Mouse (Mus musculus): ENCODE data around the gene Gon7. TPM values are rescaled to one million over a fixed set of nuclear protein-coding genes. Genes with fewer than 3 reads are reported as not detected.
A peak's percentile ranks its signal among the peaks of the same experiment; 100 is the strongest.

The Gon7 gene
- polyA plus RNA-seq, 1 experiment from 2014 or later: 32.3 TPM

DNA sequence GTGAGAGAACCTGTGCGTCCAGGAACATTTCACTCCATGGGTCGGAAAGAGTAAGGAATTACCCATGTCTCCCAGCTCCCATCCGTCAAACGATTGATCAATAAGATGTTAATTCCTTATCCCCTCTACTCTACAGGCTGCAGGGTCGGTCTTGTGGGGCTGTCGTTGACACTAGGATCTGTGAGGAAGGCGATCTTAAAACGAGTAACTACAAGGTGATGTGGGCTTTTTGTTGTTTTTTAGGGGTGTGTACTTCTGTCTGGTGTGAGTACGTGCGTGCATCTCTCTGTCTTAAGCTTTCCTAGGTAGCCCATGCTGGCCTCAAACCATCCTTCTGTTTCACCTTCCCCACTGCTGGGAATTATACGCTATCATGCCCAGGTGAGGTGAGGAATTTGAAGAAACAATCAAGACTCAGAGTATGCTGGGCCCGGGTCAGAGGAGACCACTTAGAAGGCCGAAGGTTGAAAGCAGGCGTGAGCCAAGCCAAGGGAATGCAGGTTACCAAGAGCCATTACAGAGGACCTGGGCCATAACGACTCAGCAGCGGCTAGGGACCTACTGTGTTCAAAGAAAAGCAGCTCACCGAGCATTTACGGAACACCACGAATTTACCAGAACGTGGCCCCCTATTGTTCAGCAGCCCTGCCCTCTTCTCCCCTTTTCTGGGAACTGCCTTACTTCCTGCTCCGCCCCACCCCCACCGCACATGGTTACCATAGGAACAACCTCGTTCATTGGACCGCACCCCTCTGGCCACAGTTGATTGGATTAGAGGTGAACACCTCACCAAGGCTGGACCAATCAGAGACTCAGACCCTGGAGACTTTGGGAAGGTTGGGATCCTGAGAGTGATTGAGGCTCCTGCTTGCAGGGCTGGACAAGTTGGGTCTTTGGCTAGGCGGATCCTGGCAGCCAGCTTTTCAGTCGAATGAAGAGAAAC lies 27.5 kb downstream of the Gon7 start:
- peak; percentile 97 for ATAC-seq (ENCODE audit: insufficient read depth)
- DNase-seq: peak; percentile 82
- Histone ChIP-seq H3K4me3 (ENCODE audit: low read depth, low read length) (peak overlapping the region; percentile 16; the same call in 1 of the 2 replicates), H3K9me3 (ENCODE audit: low read depth, low read length) (no peaks in the 10 kb centered on the region), H3K4me2 (peak overlapping the region; percentile 53), H3K27me3 (ENCODE audit: insufficient read depth, low read length) (no peaks in the 10 kb centered on the region), H3K4me1 (ENCODE audit: insufficient read depth) (peaks cover 11% of the 10 kb centered on the region; the same call in 1 of the 2 replicates), H3K9ac (no peak overlapping the region), H3K36me3 (ENCODE audit: insufficient read depth) (no peaks in the 10 kb centered on the region), H3K27ac (ENCODE audit: low read depth) (peak overlapping the region; percentile 54)
- no peak for TF ChIP-seq CTCF (IDR thresholded peaks at IDR 0.05; ENCODE audit: low read depth)
- WGBS: 31% methylated on average over 26 of the region's 26 CpGs

DNA sequence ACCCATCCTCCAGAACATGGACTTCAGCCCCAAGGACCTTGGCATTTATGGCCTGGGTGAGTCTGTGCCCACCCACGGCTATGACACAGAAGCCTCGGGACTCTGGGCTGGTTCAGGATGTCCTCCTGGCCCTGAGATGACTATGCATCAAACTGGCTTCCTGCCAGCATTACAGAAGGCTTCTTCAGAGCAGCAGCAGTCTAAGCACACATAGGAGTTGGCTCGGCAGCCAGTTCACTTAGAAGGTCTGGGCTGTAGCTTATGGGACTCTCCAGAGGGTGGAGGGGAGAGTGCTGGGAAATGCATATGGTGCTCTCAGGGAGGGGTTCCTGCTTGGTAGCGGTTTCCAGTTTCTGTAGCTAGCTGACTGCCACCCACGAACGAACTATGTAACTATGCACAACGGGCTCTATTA lies 31.8 kb downstream of the Gon7 start:
- no peak for TF ChIP-seq CTCF (IDR thresholded peaks at IDR 0.05; ENCODE audit: low read depth)
- H3K36me3 ChIP-seq (ENCODE audit: insufficient read depth): no peaks in the 10 kb centered on the region
- H3K4me3 ChIP-seq (ENCODE audit: low read depth, low read length): no peak overlapping the region
- ATAC-seq (ENCODE audit: insufficient read depth): no peak
- no peaks in the 10 kb centered on the region for H3K27me3 ChIP-seq (ENCODE audit: insufficient read depth, low read length)
- H3K9ac ChIP-seq: no peak overlapping the region
- H3K9me3 ChIP-seq (ENCODE audit: low read depth, low read length): no peaks in the 10 kb centered on the region
- peak; percentile 26 for DNase-seq
- no peak overlapping the region for H3K4me2 ChIP-seq
- H3K27ac ChIP-seq (ENCODE audit: low read depth): no peak overlapping the region
- peaks cover 9% of the 10 kb centered on the region; the same call in 1 of the 2 replicates for H3K4me1 ChIP-seq (ENCODE audit: insufficient read depth)
- WGBS: 64% methylated on average over 7 of the region's 7 CpGs

DNA sequence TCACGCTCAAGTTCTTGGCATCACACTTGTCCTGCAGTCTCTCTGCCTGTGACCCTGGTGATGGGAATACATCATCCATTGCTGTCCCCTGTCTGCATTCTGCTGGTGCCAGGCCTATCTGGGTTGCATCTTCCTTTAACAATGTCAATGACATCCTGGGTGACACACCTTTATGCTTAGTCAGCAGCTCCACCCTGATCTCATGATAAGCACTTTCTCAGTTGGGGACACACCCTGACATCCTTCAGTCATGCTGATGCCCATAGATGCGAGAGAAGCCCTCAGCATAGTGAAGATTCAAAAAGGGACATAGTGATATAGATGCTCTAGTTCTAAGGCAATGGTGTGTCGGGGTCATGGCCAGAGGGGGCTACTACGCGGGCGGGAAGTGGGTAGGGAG lies 32.5 kb downstream of the Gon7 start:
- Histone ChIP-seq H3K4me2 (no peak overlapping the region), H3K4me1 (ENCODE audit: insufficient read depth) (peaks cover 2% of the 10 kb centered on the region; the same call in 1 of the 2 replicates), H3K9ac (no peak overlapping the region), H3K36me3 (ENCODE audit: insufficient read depth) (no peaks in the 10 kb centered on the region), H3K4me3 (ENCODE audit: low read depth, low read length) (no peak overlapping the region), H3K27me3 (ENCODE audit: insufficient read depth, low read length) (no peaks in the 10 kb centered on the region), H3K27ac (ENCODE audit: low read depth) (no peak overlapping the region), H3K9me3 (ENCODE audit: low read depth, low read length) (no peaks in the 10 kb centered on the region)
- WGBS: 88% methylated on average over 6 of the region's 6 CpGs
- DNase-seq: no peak
- no peak for TF ChIP-seq CTCF (IDR thresholded peaks at IDR 0.05; ENCODE audit: low read depth)
- ATAC-seq (ENCODE audit: insufficient read depth): no peak

DNA sequence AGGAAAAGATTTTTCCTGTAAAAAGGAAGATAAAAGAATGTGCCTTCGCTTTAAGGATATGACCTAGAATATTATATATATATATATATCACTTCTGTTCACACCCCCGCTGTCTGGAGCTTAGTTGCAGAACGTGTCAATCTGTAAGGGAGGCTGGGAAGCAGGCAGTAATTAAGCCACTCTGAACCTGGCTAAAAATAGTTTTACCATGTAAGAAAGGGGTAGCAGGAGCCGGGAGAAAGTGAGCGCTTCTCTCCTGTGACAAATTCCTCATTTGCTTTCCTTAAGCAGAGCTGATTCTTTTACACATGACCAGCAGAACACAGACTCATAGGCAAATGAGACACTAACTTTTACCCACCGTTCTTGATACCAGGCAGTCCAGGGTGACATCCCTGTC lies 33.7 kb downstream of the Gon7 start:
- WGBS: 68% methylated on average over 6 of the region's 6 CpGs
- Histone ChIP-seq H3K36me3 (ENCODE audit: insufficient read depth) (no peaks in the 10 kb centered on the region), H3K9me3 (ENCODE audit: low read depth, low read length) (no peaks in the 10 kb centered on the region), H3K27me3 (ENCODE audit: insufficient read depth, low read length) (no peaks in the 10 kb centered on the region), H3K4me2 (no peak overlapping the region), H3K4me3 (ENCODE audit: low read depth, low read length) (no peak overlapping the region), H3K27ac (ENCODE audit: low read depth) (no peak overlapping the region), H3K9ac (no peak overlapping the region), H3K4me1 (ENCODE audit: insufficient read depth) (no peaks in the 10 kb centered on the region)
- TF ChIP-seq CTCF (IDR thresholded peaks at IDR 0.05; ENCODE audit: low read depth): no peak
- DNase-seq: no peak
- ATAC-seq (ENCODE audit: insufficient read depth): no peak

DNA sequence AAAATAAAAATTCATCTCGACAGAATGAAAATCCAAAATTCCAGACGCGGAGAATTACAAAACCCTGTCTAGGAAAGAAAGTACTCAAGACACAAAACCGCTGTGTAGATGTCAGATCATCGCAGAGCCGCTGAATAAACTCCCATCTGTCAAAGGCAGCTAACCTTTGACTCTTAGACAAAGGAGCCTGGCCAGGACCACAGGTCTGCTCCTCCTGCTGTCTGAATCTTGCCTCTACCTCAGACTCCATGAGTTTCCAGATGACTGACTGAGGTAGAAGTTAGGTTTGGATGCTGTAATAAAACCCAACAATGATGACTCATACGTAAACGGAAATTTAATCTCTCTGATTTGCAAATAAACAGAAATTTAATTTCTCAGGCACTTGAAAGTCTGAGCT lies 34.6 kb downstream of the Gon7 start:
- no peaks in the 10 kb centered on the region for H3K4me1 ChIP-seq (ENCODE audit: insufficient read depth)
- no peaks in the 10 kb centered on the region for H3K27me3 ChIP-seq (ENCODE audit: insufficient read depth, low read length)
- no peaks in the 10 kb centered on the region for H3K36me3 ChIP-seq (ENCODE audit: insufficient read depth)
- no peak for TF ChIP-seq CTCF (IDR thresholded peaks at IDR 0.05; ENCODE audit: low read depth)
- no peak overlapping the region for H3K4me2 ChIP-seq
- 62% methylated on average over 8 of the region's 8 CpGs for WGBS
- no peak for DNase-seq
- no peaks in the 10 kb centered on the region for H3K9me3 ChIP-seq (ENCODE audit: low read depth, low read length)
- no peak overlapping the region for H3K4me3 ChIP-seq (ENCODE audit: low read depth, low read length)
- no peak overlapping the region for H3K27ac ChIP-seq (ENCODE audit: low read depth)
- no peak overlapping the region for H3K9ac ChIP-seq
- ATAC-seq (ENCODE audit: insufficient read depth): no peak

DNA sequence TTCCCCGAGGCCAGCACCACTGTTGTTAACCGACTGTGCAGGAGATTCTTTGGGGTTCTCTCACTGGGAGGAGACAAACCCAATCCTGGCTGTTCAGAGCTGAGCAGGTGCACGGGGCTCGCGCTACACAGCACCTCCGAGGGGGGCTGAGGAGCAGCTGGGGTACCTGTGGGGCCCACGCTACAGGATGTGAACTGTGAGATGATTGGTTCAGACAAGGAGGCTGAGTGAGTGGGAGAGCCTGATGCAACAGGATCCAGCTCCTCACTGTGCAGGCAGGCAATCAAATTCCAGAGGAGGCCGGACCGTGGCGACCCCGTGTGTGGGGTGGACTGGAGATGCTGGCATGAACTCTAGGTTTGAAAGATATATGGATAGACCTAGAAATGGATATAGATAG lies 35.2 kb downstream of the Gon7 start:
- H3K27ac ChIP-seq (ENCODE audit: low read depth): no peak overlapping the region
- DNase-seq: no peak

DNA sequence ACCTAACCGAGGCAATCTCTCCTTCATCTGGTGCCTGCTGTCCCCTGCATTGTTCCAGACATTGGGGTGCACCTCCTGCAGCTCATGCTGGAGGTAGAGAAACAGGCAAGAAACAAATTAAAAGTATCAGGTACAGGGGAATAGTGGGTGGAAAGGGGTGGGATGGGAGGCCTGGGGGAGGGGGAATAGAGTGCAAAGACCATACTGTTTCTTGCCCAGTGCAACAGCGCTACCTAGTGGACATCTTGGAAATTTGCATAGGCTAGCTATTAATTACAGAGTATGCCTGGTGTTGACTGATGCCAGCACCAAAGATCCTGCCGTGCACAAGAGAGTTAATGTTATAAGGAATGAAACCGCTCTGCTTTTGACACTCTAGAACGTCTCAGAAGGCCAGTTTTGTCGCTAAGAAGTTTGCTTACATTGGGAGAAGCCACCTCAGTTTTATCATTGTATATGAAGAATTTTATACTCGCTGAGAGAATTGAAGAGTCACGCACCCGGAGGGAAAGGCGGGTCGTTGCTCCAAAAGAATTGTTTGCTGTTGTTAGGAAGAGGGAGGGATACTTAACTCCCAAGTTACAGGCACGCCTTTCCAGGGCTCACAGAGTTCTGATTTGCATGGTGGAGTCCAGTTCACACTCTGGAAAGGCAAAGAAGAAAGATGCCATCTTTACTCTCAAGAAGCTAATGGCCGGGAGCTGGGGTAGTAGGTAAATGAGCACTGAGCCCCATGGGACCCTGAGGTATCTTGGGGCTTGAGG lies 37.9 kb downstream of the Gon7 start:
- no peak overlapping the region for H3K4me2 ChIP-seq
- no peak overlapping the region for H3K4me3 ChIP-seq (ENCODE audit: low read depth, low read length)
- peak; percentile 77 for DNase-seq

More for the DNA sequence above, 35.2 kb downstream of the Gon7 start:
- WGBS: 46% methylated on average over 11 of the region's 11 CpGs
- Histone ChIP-seq H3K9ac (no peak overlapping the region), H3K36me3 (ENCODE audit: insufficient read depth) (no peaks in the 10 kb centered on the region), H3K9me3 (ENCODE audit: low read depth, low read length) (no peaks in the 10 kb centered on the region), H3K4me1 (ENCODE audit: insufficient read depth) (no peaks in the 10 kb centered on the region), H3K4me2 (no peak overlapping the region), H3K4me3 (ENCODE audit: low read depth, low read length) (no peak overlapping the region), H3K27me3 (ENCODE audit: insufficient read depth, low read length) (no peaks in the 10 kb centered on the region)
- TF ChIP-seq CTCF (IDR thresholded peaks at IDR 0.05; ENCODE audit: low read depth): no peak
- ATAC-seq (ENCODE audit: insufficient read depth): no peak

More for the DNA sequence above, 37.9 kb downstream of the Gon7 start:
- no peaks in the 10 kb centered on the region for H3K27me3 ChIP-seq (ENCODE audit: insufficient read depth, low read length)
- no peaks in the 10 kb centered on the region for H3K9me3 ChIP-seq (ENCODE audit: low read depth, low read length)
- H3K4me1 ChIP-seq (ENCODE audit: insufficient read depth): no peaks in the 10 kb centered on the region
- 22% methylated on average over 13 of the region's 13 CpGs for WGBS
- no peaks in the 10 kb centered on the region for H3K36me3 ChIP-seq (ENCODE audit: insufficient read depth)
- TF ChIP-seq CTCF (IDR thresholded peaks at IDR 0.05; ENCODE audit: low read depth): peak; percentile 83
- ATAC-seq (ENCODE audit: insufficient read depth): peak; percentile 50; the same call in 1 of the 2 replicates
- no peak overlapping the region for H3K27ac ChIP-seq (ENCODE audit: low read depth)
- H3K9ac ChIP-seq: no peak overlapping the region

Data from lung, embryonic 14.5 days (tissue).